Comparison of ENCODE assay signal across 10 mouse cellular contexts in the genomic region with DNA sequence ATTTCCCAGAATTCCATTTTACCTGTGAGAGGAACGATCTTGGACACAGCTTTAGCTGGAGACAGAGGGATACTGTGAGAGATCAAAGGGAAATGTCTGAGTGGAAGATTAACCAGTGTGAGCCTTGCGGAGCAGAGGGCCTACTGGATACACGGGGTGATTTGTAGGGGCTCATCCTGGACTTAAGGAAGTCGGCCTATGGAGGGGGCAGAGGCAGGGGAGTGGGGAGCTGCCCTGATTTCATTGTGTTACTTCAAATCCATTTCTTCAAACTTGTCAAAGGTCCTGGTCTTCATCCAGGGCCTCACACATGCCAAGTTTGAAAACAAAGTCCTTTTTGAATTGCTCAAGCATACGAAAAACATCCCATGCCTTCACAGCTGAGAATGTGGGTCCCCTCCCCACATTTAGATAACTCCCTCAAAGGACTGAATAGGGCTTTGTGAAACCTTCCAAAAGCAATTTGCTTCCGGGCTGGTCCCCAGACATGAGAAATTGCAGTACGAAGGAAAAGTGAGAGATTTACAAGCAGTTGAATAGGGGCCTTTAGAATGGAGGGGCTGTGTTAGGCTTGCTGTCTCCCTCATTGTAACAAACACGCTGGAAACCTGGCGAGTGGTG. TPM values are rescaled to one million over a fixed set of nuclear protein-coding genes. Genes with fewer than 3 reads are reported as not detected.
DNase-seq lines count a peak whose midpoint lies in the region; ATAC-seq and TF ChIP-seq lines count a peak whose summit lies in the region.
"Had no signal": no experiment of that assay in that cellular context is flagged by ENCODE, and none has a peak within 500 bp of the region (broad histone marks: within the 10 kb centered on the region; RNA-seq: fewer than 3 reads in every experiment).

No protein-coding gene starts in this region.

- H3K27ac ChIP-seq in forebrain, embryonic 13.5 days = peak overlapping the region; percentile 85
- H3K27ac ChIP-seq in midbrain, postnatal 0 days (ENCODE audit: low read depth, low read length) = no peak overlapping the region

- no peak overlapping the region for H3K4me3 ChIP-seq in forebrain, embryonic 13.5 days
- H3K4me3 ChIP-seq in midbrain, postnatal 0 days (ENCODE audit: low read depth, low read length) = no peak overlapping the region

- H3K27me3 ChIP-seq in forebrain, embryonic 13.5 days = no peaks in the 10 kb centered on the region
- no peaks in the 10 kb centered on the region for H3K27me3 ChIP-seq in midbrain, postnatal 0 days (ENCODE audit: insufficient read depth, low read length)

- H3K4me2 ChIP-seq in forebrain, embryonic 13.5 days = no peak overlapping the region
- H3K4me2 ChIP-seq in midbrain, postnatal 0 days (ENCODE audit: low read depth, low read length, poor library complexity, severe bottlenecking) = no peak overlapping the region

- 6% methylated on average over 9 of the region's 9 CpGs for WGBS in forebrain, embryonic 13.5 days
- WGBS in midbrain, postnatal 0 days = 20% methylated on average over 9 of the region's 9 CpGs

- H3K4me1 ChIP-seq in forebrain, embryonic 13.5 days = peaks cover 38% of the 10 kb centered on the region
- H3K4me1 ChIP-seq in midbrain, postnatal 0 days (ENCODE audit: insufficient read depth, low read length) = peaks cover 11% of the 10 kb centered on the region

- ATAC-seq in forebrain, embryonic 13.5 days = peak; percentile 58
- 0 out of 2 replicates have a peak, but pooled peaks have one; percentile 20 for ATAC-seq in midbrain, postnatal 0 days (ENCODE audit: low FRiP score)

- H3K9ac ChIP-seq in forebrain, embryonic 13.5 days = peak overlapping the region; percentile 8; the same call in 1 of the 2 replicates
- no peak overlapping the region for H3K9ac ChIP-seq in midbrain, postnatal 0 days (replicated peaks; ENCODE audit: low read length, poor library complexity, severe bottlenecking)

- DNase-seq in kidney, adult 11 months = peak; percentile 66
- no peak for DNase-seq in kidney, postnatal 10 days
- peak; percentile 82 for DNase-seq in kidney, adult 9 months
- DNase-seq in midbrain, postnatal 0 days (ENCODE audit: low spot score) = peak; percentile 70
- DNase-seq in frontal cortex, postnatal 10 days (ENCODE audit: low spot score in 2 of 2) = no peak
- no peak for DNase-seq in testis, postnatal 14 days (ENCODE audit: low spot score)
- DNase-seq in adrenal gland, adult 2 months = no peak
- DNase-seq: lung, postnatal 36 days had no signal

- no peak for TF ChIP-seq CTCF in midbrain, postnatal 0 days (IDR thresholded peaks at IDR 0.05)

- peaks cover 9% of the 10 kb centered on the region for H3K9me3 ChIP-seq in forebrain, embryonic 13.5 days (replicated peaks)
- no peaks in the 10 kb centered on the region for H3K9me3 ChIP-seq in midbrain, postnatal 0 days (ENCODE audit: low read length)

- peaks cover 68% of the 10 kb centered on the region for H3K36me3 ChIP-seq in forebrain, embryonic 13.5 days (ENCODE audit: poor library complexity, severe bottlenecking)
- no peaks in the 10 kb centered on the region for H3K36me3 ChIP-seq in midbrain, postnatal 0 days (ENCODE audit: insufficient read depth, low read length)

RNA-seq across cellular contexts. Expression of a gene that starts 55.5 kb away (rescaled TPM):
- polyA plus RNA-seq in forebrain, embryonic 13.5 days (2015; fragmentation: Nextera tagmentation; extraction: Ambion mirVana) = not detected in 2 replicates
- not detected in 2 replicates for total RNA-seq in midbrain, postnatal 0 days (2014; rRNA removed)
- not detected in 2 replicates for polyA plus RNA-seq in midbrain, postnatal 0 days (2015; fragmentation: Nextera tagmentation; extraction: Ambion mirVana)
- not detected for total RNA-seq in adrenal gland, adult 2 months (2021)
- polyA plus RNA-seq in adrenal gland, adult 2 months (2012; rRNA removed) = not detected in 2 replicates
- total RNA-seq: heart, adult 18-20 months had no signal

Comparison
In these comparisons a context has a peak if more than half of its experiments do, and no peak if none do; other contexts are left out.
1. DNase-seq: peak in kidney, adult 11 months (single experiment), kidney, adult 9 months (single experiment) and midbrain, postnatal 0 days (single experiment); none in kidney, postnatal 10 days (single experiment), frontal cortex, postnatal 10 days (0 of 2), testis, postnatal 14 days (single experiment) and adrenal gland, adult 2 months (single experiment).